Mouse (Mus musculus): Measurements from ENCODE around the gene Spen.
"Not testable (repeated sequence)": the region's sequence is repeated elsewhere in the genome, so short reads cannot be mapped to it uniquely, and the experiment has no call there.

GRCm38 (mm10) chr4:141554255-141554865 lies 16.0 kb upstream of the Spen start:
- not testable (repeated sequence) for TF ChIP-seq POLR2A, CTCF (IDR thresholded peaks at IDR 0.05; ENCODE audit: extremely low read depth, insufficient read depth, low read length)
